Mouse (Mus musculus) embryo, embryonic 10.5 days (tissue): ENCODE data around the gene Rab33b.
"Not testable (repeated sequence)": the region's sequence is repeated elsewhere in the genome, so short reads cannot be mapped to it uniquely, and the experiment has no call there.

Experiments used
- DNase-seq: peaks from one replicate; pipeline ENCODE4 v3.0.0-alpha.2; 2015; ENCODE audit warnings: low spot score

The Rab33b gene

DNA sequence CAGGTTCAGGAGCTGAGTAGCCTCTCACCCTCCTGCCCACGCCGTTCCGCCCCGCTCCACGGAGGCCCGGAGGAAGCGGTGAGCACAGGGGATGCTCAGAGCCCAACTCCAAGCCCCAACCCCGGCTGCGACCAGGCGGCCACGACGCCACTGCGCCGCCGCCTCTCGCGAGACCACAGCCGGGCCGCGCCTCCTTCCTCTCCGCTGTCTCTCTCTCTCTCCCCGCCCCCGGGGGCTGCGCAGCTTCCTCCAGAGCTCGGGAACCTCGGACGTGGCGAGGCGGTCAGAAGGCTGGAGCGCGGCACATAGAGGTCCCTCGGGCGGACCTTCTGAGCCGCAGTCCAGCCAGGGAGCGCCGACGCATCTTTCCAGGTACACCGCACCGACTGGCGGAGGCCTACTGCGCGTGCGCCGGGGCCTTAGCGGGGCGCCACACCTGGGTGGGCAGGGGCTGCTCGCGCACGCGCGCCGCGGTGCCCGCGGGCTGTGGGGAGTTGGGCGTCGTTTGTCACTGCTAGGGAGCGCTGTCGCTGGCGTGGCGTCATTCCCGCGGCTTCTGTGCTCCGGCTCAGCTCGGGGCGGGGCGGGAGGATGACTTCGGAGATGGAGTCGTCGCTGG, at the start of gene Rab33b:
Rab33b (plus strand) TSS at position 180 of the 619 bp plus-strand sequence.
- peak; percentile 94 for DNase-seq

DNA sequence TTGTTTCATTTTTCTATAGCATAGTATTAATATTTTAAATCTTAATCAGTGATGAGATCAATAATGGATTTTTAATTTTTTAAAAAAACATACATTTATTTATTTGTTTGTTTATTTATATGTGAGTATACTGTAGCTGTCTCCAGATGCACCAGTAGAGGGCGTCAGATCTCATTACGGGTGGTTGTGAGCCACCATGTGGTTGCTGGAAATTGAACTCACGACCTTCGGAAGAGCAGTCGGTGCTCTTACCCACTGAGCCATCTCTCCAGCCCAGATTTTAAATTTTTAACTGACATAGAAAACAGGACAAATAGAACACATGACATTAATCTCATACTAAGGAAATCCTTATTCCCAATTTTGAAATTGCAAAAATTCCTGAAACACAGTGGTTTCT, 49.4 kb upstream of the Rab33b start:
- not testable (repeated sequence) for DNase-seq

GRCm38 (mm10) chr3:51434871-51435595, 48.7 kb upstream of the Rab33b start:
- no peak for DNase-seq

GRCm38 (mm10) chr3:51468530-51468929, 15.2 kb upstream of the Rab33b start:
- no peak for DNase-seq

DNA sequence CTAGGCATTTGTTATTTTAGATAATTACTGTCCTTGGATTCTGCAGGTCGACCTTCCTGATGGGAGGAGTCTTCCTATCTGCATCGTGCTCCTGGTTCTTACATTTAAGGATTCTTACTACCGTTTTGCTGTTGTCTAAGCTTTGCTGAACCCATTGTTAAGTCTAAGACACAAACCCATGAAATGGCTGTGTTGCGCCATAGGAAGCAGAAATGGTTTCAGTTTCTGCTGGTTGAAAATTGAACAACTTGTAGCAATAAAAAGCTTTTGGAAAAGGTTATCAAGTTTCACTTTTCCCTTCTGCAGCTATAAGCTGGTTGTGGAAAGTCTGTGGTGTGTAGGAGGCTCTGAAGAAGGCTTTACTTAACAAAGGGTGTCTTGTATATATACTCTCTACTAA, 8.0 kb upstream of the Rab33b start:
- no peak for DNase-seq

DNA sequence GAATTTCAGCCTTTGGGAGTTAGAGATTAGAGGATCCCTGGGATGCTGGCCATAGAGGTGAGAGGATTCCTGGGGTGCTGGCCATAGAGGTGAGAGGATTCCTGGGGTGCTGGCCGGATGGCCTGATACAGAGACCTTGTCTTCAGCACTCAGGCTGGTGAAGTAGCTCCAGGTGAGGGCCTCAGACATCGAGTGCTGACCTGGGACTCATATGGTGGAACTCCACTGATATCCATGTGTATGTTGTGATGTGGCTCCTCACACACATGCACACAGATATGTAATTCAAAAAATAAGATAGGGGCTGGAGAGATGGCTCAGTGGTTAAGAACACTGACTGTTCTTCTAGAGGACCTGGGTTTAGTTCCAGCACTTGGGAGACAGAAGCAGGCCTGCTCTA, 3.8 kb upstream of the Rab33b start:
- no peak for DNase-seq

DNA sequence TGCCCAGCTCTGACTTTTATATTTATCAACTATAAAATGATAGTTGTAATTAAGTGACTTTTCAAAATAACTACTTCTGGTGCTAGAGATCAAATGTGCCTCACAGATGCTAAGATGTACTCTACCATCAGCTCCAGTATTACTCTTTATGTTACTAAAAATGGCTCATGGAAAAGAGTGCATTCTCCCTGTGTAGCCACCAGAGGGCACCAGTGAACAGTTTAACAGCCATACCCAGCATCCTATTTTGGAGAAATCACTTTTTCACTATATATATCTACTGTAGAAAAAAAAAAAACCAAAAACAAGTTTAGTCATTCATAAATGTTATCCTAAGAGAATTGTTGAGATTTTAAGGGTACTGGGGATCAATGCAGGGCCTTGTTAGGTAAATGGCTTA, 2.7 kb upstream of the Rab33b start:
- peak; percentile 80 for DNase-seq

DNA sequence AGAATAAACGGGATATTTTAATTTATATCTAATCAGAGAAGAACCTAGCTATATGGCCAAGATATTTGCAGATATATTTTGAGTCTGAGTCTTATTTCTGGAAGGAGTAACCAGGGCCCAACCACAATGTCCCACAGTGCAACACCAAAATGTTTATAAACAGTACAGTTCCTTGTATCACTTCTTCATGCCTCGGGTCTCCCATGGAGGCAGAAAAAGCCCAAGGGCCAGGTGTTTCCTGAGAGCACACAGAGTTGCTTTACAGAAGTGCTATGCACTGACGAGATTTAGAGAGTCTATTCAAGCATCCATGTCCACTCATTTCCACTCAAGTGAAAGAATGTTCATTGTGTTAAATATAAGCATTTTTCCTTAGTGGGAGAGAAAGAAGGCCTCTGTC, 1.8 kb upstream of the Rab33b start:
- no peak for DNase-seq

- DNase-seq, result no peak
Observed at GRCm38 (mm10) chr3:51482781-51483180, 939 bp upstream of the Rab33b start.

DNA sequence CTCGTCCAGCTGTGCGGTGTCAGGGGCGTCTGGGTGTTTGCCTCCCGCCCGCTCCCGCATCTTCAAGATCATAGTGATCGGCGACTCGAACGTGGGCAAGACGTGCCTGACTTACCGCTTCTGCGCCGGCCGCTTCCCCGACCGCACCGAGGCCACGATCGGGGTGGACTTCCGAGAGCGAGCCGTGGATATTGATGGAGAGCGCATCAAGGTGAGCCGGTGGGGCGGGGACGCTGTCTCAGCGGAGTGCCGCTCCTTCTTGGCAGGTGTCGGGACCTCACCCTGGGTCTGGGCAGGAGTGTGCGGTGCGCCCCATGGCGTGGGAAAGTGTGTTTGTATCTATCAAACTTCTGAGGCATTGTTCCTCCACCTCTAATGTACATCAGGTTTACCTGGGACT, 650 bp downstream of the Rab33b start:
- no peak for DNase-seq

GRCm38 (mm10) chr3:51485347-51485746, 1.6 kb downstream of the Rab33b start:
- no peak for DNase-seq

DNA sequence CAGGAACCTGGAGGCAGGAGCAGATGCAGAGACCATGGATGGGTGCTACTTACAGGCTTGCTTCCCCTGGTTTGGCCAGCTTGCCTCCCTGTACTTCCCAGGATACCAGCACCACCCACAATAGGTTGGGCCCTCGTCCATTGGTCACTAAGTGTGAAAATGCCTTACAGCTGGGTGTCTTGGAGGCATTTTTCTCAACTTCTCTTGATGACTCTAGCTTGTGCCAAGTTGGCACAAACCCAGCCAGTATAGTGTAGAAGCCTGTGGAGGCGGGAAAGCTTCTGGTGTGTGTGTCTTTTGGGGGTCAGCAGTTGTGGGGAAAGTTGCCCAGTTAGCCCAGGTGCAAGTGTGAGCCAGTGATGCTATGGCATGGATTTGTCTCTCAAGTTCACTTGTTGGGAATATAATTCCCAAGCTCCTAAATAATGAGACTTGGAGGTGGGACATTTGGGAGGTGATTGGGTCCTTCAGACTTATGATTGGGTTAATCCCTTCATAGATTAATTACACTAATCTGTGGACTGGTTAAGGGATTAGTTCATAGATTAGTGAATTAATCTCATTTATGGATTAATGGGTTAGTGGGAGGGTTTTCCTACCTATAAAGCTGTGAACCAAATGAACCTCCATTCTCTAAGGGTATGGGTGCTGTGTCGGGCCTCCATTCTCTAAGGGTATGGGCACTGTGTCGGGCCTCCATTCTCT, 2.9 kb downstream of the Rab33b start:
- DNase-seq, result no peak

DNA sequence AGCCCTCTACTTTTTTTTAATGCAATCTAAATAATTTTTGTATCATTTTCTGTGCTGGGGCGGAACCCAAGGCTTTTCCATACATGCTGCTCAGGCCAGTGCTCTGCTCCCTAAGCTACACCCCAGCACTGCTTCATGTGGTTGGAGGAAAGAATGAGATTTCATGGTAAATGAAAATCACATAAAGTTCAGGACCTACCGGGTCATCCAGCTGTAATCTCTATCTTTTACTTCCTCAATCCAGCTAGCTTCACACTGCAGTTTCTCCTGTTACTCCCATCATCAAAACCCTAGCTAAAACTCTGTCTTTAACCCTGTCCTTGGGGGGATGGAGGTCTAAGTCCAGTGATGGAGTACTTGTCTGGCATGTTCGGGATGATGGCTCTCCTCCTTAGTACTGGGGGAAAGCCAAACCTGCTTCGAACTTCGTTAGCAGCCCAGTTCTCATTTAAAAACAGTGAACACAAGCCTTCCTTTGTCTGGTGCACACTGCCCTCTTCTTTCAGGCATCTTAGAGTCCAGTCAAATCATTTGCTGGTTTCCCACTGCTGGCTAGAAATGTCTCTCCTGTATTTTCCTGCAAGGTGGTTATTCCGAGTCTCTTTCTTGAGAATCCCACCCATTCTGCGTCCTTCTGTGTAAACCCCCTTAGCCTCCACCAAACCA, 6.5 kb downstream of the Rab33b start:
- no peak for DNase-seq

DNA sequence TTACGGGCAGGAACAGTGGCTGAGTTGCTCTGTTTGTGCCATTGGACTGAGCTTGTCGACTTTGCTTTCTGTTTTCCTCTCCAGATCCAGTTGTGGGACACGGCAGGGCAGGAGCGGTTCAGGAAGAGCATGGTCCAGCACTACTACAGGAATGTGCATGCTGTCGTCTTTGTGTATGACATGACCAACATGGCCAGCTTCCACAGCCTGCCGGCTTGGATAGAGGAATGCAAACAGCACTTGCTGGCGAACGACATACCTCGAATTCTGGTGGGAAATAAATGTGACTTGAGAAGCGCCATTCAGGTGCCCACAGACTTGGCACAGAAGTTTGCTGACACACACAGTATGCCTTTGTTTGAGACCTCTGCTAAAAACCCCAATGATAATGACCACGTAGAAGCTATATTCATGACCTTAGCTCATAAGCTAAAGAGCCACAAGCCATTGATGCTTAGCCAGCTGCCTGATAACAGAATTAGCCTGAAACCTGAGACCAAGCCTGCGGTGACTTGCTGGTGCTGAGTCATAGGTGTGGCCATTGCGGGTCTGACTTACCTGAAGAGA, 9.6 kb downstream of the Rab33b start:
- no peak for DNase-seq

GRCm38 (mm10) chr3:51494466-51494865, 10.7 kb downstream of the Rab33b start:
- no peak for DNase-seq

- no peak for DNase-seq
Observed at GRCm38 (mm10) chr3:51495646-51496045, 11.9 kb downstream of the Rab33b start.

- no peak for DNase-seq
Observed at GRCm38 (mm10) chr3:51497978-51498377, 14.3 kb downstream of the Rab33b start.

DNA sequence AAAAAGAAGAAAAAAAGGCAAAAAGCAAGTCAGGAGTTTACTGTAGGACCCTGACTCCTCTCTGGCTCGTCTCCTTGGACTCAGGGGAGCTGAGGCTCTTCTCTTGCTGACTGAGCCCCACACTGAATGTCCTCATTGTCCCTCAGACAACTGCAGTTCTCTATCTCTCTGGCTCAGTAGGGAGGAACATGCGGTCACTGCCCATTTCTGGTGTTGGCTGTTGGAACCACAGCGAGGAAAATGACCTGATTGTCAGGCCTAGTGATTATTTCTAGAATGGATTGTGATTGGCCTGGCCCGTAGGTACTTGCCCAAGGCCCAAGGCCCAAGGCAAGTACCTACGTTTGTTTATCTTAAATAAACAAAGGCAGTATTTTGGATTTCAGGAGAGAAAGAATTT, 14.9 kb downstream of the Rab33b start:
- DNase-seq, result no peak

DNA sequence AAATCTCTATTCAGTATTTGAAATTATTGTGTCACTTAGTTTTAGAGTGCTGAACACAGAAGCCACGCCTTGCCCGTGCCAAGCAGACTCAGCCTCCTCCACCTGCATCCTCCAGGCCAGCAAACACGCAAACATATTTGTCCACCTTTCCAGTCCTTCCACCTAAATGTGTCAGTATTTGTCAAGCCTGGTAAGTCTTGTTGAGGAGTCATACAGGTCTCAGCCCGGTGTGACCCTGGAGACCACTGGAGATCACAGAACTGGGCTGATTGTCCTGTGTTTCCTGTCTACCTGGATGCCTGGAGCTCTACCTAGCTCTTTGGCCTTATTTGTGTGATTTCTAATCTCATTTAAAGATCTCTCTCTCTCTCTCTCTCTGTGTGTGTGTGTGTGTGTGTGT, 16.2 kb downstream of the Rab33b start:
- DNase-seq, result no peak

GRCm38 (mm10) chr3:51504385-51504952, 20.7 kb downstream of the Rab33b start:
- DNase-seq, result no peak

- DNase-seq, result peak; percentile 77
Observed at GRCm38 (mm10) chr3:51505465-51505864, 21.7 kb downstream of the Rab33b start.

- peak; percentile 85 for DNase-seq
Observed at GRCm38 (mm10) chr3:51510903-51511302, 27.2 kb downstream of the Rab33b start.
